ENCODE assay signal across 8 mouse cellular contexts in genomic region chr2:18195691-18196396, GRCm38 (mm10).
A peak's percentile ranks its signal among the peaks of the same experiment; 100 is the strongest.
DNase-seq lines count a peak whose midpoint lies in the region; ATAC-seq lines count a peak whose summit lies in the region.

No protein-coding gene starts in this region.

- 61% methylated on average over 3 of the region's 3 CpGs for WGBS in limb, embryonic 13.5 days

- H3K4me2 ChIP-seq in limb, embryonic 13.5 days (replicated peaks), result no peak overlapping the region

- no peaks in the 10 kb centered on the region for H3K27me3 ChIP-seq in limb, embryonic 13.5 days

- H3K9me3 ChIP-seq in limb, embryonic 13.5 days, result no peaks in the 10 kb centered on the region

- no peak overlapping the region for H3K27ac ChIP-seq in limb, embryonic 13.5 days

- no peak overlapping the region for H3K9ac ChIP-seq in limb, embryonic 13.5 days

- H3K36me3 ChIP-seq in limb, embryonic 13.5 days, result peaks cover 34% of the 10 kb centered on the region

- H3K4me3 ChIP-seq in limb, embryonic 13.5 days, result no peak overlapping the region

- ATAC-seq in limb, embryonic 13.5 days (ENCODE audit: low FRiP score, low read depth), result peak; percentile 71

- peaks cover 17% of the 10 kb centered on the region for H3K4me1 ChIP-seq in limb, embryonic 13.5 days

- peak; percentile 10 for DNase-seq in embryo, embryonic 11 days
- DNase-seq in embryo, embryonic 10.5 days (ENCODE audit: low spot score), result no peak
- peak; percentile 52 for DNase-seq in retina, postnatal 1 day
- no peak for DNase-seq in retina, embryonic 14.5 days (ENCODE audit: low spot score)
- no peak for DNase-seq in spleen, postnatal 4 days (ENCODE audit: low spot score in 2 of 2)
- DNase-seq in frontal cortex, postnatal 14 days (ENCODE audit: low spot score in 2 of 2), result no peak
- DNase-seq in spleen, postnatal 14 days (ENCODE audit: low spot score in 2 of 2), result no peak

Comparison
In these comparisons a context has a peak if more than half of its experiments do, and no peak if none do; other contexts are left out.
1. DNase-seq: peak in embryo, embryonic 11 days (single experiment) and retina, postnatal 1 day (single experiment); none in embryo, embryonic 10.5 days (single experiment), retina, embryonic 14.5 days (single experiment), spleen, postnatal 4 days (0 of 2), frontal cortex, postnatal 14 days (0 of 2) and spleen, postnatal 14 days (0 of 2).